Mouse (Mus musculus) frontal cortex, postnatal 14 days (tissue): Measurements from ENCODE around the gene Myoz2.

Source experiments
- DNase-seq, 2 experiments: peaks; one replicate each; pipeline ENCODE4 v3.0.0; 2022; ENCODE audit warnings: low spot score in 2 of 2

Gene Myoz2

DNA sequence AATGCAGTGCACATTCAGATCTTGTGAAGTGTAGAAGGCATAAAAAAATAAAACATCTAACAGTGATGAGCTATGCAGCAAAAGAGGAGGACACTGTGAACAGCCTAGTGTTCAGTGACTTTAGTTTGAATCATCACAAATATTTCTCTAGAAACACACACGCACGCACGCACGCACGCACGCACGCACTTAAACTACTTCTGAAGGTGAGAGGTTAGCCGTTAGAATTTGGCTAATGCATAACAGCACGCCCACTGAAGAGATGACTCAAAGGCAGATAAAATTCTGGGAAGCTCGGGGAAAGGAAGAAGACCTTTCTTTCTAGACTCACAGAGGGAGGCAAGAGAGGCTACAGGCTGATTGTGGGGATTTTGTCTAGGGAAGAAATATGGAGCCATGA is 27.4 kb downstream of the Myoz2 start:
- DNase-seq: no peak

DNA sequence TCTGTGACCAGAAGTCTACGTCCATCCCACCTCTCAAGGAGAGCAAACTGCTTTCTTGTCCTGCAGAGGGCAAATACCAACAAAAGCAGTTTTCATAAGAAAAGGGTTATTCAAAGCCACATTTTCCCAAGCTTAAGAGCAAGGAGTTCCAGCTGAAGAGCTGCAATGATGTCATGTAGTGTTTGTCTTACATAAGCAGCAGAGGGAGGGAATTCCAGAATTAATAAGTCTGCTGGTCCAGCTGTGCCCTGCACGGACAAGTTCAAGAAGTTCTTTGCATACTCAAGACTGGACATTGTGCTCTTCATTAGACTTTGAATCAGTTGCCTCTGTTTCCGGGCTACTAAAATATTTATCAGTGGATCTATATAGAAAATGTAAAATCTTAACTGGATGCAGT is 33.8 kb downstream of the Myoz2 start:
- no peak for DNase-seq

DNA sequence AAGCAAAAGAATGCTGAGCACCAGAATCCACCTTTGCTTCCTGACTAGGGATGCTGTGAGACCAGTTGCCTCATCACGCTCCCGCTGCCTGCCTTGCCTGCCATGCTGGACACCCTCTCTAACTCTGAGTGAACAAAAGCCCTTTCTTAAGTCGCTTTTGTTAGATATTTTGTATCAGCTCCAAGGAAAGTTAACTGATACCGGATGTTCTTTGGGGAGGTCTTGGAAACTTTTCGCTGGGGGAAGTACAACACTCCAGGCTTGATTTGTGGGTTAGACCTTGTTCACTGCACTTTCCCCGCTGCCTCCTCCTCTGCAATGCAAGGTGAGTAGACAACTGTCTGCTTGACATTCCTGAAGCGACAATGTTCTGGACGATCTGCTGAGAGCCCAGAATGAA is 36.3 kb downstream of the Myoz2 start:
- DNase-seq: no peak

DNA sequence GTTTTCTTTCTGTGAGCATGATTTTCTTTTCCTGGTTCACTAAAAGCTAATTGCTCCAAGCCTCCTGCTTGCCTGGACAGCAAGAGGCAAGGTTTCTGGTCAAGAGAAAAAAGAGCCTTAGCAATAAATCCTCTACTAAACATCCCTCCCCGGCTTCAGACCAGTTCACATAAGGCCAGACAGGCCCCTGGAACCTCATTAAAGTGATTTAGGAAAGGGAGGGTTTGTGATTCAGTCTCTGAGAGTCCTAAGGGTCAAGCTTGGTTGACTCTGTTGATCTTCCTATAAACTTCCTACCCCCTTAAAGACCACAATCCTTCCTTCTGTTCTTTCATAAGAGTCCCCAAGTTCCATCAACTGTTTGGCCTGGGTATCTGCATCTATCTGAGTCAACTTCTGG is 37.8 kb downstream of the Myoz2 start:
- no peak for DNase-seq

DNA sequence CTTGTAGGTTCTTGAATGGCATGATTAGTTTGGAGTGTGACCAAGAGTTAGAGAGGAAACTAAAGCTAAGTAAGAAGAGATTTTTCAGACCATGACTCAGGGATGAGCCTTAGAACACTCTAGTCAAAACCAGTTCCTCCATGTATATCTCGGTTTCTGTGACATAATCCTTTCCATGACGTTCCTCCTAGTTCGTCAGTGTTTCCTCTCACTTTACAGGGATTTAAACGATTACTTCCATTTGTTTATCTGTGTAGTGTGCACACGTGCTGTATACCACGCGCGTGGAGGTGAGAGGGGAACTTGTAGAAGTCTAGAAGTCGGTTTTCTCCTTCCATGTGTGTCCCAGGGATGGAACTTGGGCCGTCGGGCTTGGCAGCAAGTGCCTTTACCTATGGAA is 47.9 kb downstream of the Myoz2 start:
- no peak for DNase-seq

DNA sequence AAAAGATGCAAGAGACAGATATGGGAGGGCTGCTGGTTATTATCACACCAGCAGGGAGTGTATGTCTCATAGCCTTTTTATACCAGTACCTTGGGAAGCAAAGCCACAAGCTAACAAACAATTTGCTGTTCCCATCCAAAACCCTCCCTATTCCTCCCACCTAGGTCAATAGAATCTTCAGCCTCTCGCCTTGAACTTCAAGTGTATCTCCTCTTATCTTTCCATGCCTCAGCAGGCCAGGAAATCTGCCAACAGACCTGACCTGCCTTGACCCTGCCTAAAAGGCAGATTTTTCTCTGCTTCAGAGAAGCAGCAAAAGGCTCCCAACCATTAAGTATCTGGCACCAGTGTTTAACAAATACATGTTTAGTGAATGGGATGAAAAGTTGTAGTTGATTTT is 48.4 kb downstream of the Myoz2 start:
- DNase-seq: no peak

DNA sequence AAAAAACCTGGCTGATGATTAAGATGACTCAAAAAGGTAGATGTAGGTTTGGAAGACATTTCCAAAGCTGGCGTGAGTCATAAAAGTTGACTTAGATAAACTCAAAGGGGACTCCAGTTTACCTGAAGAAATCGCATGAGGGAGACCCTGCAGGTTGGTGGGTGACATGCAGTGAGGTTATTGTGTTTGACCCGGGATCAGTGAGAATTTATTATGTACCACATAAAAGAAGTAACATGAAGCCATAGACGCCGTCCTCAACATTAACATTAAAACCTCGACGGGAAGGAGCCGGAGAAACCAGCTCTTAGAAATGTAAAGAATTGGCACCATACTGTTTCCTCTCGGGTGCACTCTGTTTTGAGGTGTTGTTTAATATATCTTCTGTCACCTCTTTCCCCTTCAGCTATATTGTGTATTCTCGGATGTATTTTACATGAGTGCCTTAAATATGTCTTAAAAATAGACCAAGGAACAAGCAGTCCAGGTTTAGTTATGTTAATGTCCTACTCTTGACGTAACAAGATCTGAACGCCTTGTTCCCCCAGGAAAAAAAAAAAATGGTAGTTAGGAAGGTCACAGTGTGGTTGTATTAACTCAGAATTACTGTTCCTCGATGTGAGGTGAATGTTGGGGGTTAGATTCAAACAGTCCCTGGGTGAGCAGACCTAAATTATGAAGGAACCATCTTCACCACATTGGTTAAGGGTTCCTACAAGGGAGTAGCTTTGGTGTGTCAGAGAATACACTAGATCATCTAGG is 49.5 kb downstream of the Myoz2 start:
- DNase-seq: no peak

DNA sequence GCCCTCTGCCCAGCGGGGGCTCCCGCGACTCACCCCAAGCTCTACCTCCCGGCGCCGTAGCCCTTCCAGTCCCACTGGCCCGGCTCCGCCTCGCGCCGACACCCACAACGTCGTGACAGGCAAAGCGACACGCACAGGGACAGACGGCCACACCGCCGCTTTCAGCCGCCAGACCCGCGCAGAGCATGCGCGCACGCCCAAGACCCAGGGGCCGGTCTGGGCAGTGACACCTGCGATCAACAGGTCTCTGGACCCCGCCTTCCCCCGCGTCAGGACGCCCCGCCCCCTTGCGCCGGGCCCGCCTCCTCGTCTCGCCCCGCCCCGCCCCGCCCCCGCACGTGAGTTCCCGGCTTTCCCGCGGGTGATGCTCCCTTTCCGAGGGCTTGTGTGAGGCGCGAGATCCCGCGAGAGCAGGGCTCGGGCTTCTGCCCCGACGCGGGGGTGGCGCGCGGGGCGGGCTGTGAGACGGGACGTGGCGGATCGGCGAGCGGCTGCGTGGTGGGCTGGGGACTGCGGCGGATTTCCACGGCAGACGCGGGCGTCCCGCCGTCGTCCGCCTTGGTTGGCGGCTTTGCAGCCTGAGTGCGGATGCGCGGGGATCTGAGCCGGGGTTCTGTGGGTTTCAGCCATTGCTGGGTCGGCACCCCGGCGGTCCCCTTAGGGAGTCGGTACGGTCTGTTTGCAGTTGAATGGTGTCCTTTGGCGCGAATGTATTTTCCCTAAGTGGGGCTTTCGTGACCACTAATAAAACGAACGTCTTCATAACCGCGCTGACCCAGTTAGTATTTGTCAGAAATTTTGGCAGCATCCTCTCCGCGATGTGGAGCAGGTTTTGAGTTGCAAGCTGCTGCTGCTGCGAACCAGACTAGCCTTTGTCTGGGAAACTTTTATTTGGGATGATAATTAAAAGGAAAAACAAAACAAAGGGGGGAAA is 50.3 kb downstream of the Myoz2 start, which contains the start of gene Usp53:
Gene Usp53 (minus strand): TSS at position 262 of the 934 bp plus-strand sequence.
- peak; percentile 90 to 91 for DNase-seq

DNA sequence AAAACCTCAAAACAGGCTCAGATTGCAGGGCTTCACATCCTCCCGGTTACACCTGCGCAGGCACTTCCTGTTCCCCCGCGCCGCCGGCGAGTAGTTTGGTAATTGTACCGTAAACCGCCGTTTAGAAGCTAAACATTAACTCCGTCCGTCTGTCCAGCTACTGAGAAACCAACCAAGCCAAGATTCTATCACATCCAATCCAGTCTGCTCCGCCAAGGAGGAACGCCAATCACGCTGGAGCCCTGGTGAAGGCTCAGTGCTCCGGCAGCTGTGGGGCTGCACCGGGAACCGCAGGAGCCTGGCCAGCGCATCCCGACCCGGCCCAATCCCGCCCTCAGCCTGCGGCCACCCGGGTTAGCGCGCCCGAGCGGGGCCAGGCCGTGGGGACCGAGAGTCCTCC is 51.0 kb downstream of the Myoz2 start:
- DNase-seq: no peak

DNA sequence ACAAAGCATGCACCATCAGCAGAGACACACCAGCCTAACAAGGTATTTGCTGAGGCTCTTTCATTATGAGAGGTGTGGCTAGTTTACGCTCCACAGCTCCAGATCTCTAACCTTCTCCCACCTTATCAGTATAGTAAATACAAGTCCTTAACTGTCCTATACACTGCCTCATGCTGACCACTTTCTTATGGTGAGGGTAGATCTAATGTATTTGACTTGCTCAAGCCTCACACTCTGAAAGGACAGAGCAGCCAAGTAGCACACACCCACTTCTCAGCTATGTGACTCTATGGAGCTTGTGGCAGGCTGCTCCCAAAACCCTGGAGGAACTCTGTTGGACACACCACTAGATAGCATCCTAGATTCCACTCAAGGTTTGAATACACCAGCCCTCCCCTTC is 58.9 kb downstream of the Myoz2 start:
- no peak for DNase-seq

DNA sequence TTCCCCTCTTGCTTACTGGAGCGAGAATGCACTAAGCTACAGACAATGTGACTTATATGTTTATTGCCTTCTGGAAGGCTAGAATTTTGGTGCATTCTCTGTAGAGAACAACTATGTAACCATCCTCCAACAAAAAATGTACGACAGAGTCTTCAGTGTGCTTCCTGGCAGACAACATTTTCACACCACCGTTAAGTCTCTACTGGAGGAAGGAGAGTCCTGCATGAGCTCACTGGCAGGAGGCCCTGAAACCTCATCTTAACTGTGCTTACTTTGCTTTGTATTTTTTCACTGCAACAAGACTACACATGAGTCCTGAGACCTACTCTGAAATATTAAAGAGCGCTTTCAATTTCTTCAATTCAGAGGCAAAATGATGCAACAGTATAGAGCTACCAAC is 59.5 kb downstream of the Myoz2 start:
- no peak for DNase-seq

DNA sequence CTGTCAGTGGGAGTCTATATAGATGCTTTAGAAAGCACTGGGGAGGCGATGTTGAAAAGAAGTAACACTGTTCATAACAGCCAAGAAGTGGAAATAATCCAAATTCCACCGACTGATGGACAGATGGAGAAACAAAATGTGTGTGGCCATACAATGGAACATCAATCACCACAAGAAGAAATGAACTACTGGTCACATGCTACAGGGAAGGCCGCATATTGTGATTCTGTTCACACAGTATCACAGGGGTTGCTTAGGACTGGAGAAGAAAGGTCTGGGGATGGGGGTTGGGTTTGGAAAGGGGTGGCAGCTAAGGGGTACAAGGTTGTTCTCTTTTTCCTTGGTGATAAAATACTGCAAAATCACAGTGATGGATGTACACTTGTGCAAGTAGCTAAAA is 60.0 kb downstream of the Myoz2 start:
- no peak for DNase-seq

DNA sequence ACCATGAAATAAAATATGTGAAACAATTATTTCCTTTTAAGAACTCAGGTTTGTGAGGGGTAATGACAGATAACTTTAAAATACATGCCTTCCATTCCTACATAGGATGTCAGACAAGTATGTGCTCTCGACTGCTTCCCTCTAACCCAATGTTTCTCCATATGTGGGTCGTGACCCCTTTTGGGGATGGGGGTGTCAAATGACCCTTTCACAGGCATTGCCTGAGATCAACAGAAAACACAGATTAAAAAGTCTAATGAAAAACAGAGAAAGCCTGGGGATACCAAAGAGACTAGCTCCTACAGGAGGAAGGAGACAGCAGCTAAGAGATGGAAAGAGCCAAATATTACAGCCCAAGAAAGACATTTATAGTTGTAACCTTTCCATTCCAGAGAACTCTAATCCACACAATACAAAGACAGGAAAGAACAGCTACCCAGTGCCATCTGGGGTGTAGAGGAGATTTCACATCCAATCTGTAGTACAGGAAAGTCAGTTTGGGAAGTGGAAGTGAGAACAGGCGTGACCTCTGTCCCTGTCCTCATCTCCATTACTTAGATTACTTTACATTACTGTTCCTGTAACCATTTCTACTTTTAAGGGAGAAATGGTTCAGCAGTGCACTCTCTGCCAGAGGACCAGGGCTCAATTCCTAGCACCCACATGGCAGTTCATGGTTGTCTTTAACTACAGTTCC is 62.5 kb downstream of the Myoz2 start:
- DNase-seq: no peak

DNA sequence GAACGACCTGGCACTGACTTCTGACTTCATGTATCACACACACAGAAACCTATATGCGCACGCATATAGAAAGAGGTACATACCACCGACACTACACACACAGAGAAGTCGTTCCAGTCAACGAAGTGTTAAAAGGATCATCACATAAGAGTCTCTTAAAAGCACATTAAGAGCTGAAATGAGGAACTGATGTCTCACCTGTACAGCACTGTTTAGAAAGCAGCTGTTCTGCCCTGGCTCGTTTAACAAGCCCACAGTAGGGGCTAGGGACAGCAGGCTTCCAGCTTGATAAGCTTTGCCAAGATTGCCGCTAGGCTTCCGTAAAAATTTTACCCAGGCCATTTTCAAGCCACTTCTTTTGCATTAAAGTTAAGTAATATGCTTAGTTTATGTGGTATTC is 66.4 kb downstream of the Myoz2 start:
- no peak for DNase-seq

DNA sequence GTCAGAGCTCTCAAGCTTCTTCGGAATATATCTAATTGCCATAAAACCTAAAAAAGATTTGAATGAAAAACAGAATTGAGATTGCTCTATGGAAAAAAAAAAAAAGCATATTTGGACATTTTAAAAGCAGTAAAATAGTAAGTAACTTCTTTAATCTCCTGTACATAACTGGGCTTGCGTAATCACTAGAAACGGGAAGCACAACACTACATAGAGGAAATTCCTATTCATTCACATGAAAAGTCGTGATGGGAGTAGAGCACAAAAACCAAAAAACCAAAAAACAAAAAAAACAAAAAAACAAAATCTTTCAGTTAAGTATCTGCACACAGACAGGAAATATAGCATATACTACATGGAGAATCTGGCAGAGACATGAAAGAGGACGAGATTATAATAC is 70.5 kb downstream of the Myoz2 start:
- no peak for DNase-seq
